Mouse (Mus musculus): ENCODE measurements at regions not wholly inside any gene's neighbourhood (a gene's known extent, or its start where the extent isn't known, plus 50 kb on each side); places are given as distances from the start of the nearest gene placed in this dataset.
"Not testable (repeated sequence)": the region's sequence is repeated elsewhere in the genome, so short reads cannot be mapped to it uniquely, and the experiment has no call there.

DNA sequence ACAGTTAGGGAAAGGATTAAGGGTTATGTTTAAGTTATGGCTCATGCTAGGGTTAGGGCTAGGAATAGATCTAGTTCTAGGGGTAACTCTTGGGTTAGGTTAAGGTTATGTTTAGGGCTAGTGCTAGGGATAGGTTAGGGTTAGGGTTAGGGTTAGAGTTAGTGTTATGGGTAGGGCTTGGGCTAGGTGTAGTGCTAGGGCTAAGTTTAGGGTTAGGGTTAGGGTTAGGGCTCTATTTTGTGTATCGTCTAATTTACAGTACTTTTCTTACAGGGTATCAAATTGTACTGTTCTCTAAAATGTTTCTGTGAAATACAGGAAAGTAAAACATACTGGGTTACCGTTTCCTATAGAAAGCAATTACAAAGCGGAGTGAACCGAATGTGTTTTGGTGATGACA lies 64.8 kb downstream of the Ptchd3 start:
- intact Hi-C loops (cut with DNase I) = no loop called here
- DNase-seq (ENCODE audit: extremely low spot score in 1 of 2, low spot score in 2 of 2) = no peak

DNA sequence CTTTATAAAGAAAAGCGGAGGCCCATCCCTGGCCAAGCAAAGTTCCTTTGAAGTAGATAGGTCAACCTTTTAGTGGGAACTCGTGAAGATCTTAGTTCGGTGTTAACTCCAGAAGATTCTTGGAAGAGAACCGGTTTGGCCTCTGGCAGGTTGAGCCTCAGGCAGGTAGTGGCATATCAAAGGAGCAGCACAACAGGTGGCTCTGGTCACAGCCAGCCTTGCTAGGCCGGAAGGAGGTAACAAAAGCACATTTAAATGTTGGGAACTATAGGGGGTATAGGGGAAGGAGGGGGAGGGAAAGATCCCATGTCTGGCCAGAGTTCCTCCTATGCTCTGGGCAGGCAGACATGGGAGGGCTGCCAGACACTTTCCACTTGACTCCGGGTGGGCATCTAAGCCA lies 74.3 kb downstream of the Ptchd3 start:
- intact Hi-C loops (cut with DNase I); DNase-seq (ENCODE audit: extremely low spot score in 1 of 2, low spot score in 2 of 2): not testable (repeated sequence)

DNA sequence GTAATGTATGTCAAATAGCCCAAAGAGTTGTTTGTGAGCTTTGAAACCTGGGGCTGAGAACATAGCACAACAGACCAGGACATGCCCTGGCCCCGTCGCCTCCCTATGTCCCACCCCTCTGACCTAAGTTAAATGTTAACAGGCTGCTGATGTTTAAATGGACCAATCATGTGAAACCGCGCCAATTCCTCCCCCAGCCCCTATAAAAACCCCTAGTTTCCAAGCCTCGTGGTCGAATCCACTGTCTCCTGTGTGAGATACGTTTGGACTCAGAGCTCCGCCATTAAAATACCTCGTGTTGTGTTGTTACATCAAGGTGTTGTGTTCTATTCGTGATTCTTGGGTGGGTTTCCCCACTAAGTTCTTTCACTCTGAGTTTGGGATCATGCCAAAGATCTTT lies 94.6 kb downstream of the Ptchd3 start:
- DNase-seq (ENCODE audit: extremely low spot score in 1 of 2, low spot score in 2 of 2); intact Hi-C loops (cut with DNase I): not testable (repeated sequence)

DNA sequence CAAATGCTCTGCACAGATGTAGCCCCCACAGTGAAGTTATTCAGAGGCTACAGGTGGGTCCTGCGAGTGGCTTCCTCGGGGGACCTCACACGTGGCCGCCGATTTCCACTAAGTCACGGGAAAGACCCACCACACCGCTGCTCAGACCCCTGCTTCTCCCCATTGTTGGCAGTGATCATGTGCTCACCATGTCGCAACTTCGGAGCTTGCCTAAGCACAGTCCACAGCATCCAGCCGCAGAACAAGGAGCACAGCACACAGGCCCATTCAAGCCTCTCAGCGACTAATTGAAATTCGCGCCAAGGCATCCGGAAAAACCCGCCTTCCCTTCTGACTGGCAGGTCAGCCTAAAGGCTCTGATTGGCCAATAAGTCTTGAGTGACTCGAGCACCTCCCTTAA lies 95.0 kb downstream of the Ptchd3 start:
- intact Hi-C loops (cut with DNase I); DNase-seq (ENCODE audit: extremely low spot score in 1 of 2, low spot score in 2 of 2): not testable (repeated sequence)

DNA sequence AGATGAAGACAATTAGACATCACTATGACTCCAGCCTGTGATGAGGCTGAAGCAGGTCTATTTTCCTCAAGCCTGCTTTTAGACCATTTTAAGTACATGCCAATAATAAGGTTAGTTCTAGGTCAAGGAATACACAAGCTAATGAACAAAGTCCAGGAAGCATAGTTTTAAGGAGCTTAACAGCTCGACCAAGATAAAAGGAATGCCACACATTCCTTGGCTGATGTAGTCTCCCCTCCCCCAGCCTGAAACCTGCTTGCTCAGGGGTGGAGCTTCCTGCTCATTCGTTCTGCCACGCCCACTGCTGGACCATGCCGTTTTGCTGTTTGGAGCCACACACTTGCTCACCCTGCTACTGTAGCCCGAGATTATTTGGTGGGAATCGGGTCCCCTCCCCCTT lies 121.7 kb downstream of the Ptchd3 start:
- intact Hi-C loops (cut with DNase I) = not testable (repeated sequence)
- peak in 1 of 2 experiments; percentile 20 for DNase-seq (ENCODE audit: extremely low spot score in 1 of 2, low spot score in 2 of 2)

DNA sequence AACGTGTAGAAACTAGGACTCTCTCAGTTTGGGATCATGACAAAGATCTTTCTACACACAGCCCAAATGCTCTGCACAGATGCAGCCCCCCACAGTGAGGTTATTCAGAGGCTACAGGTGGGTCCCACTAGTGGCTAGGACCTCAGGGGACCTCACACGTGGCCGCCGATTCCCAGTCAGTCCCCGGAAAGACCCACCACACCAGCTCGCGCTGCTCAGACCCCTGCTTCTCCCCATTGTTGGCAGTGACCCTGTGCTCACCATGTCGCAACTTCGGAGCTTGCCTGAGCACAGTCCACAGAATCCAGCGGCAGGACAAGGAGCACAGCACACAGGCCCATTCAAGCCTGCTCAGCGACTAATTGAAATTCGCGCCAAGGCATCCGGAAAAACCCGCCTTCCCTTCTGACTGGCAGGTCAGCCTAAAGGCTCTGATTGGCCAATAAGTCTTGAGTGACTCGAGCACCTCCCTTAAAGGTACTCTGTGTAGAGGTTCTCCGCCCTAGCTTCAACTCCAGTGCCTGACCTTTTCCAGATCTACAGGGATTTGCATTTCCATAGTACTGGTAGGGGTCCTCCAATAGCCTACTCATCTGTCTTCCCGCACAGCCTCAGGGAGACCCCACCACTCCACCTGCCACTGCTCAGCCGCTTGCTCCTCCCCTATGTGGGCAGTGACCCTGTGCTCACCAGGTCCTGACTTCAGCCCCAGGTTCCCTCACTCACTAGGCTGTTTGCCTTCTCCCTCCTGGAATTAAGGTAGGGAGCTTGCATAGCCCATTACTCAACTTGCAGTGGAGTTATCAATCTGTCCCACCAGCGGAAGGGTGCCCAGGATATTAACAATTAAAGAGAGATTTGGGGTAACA lies 126.6 kb downstream of the Ptchd3 start:
- peak in 1 of 2 experiments; percentile 17 for DNase-seq (ENCODE audit: extremely low spot score in 1 of 2, low spot score in 2 of 2)

DNA sequence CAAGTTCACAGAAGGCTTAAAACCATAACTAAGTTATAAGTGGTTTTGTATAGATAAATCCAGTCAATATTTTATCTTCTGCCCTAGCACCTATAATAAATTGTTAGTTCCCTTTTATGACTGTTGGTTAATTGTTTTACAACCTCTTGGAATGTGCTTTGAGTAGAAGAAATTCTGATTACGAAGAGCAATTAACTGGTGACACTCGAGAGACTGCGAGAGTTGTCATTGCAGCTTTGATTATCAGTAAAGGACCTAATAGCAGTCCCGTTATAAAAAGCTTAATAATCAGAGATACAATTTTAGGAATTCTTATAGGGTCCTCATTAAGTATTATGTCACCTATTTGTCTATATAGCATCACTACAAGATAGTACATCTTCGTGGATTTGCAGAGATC lies 128.7 kb downstream of the Ptchd3 start:
- intact Hi-C loops (cut with DNase I); DNase-seq (ENCODE audit: extremely low spot score in 1 of 2, low spot score in 2 of 2): not testable (repeated sequence)

More for the DNA sequence above, 126.6 kb downstream of the Ptchd3 start:
- intact Hi-C loops (cut with DNase I) = not testable (repeated sequence)

DNA sequence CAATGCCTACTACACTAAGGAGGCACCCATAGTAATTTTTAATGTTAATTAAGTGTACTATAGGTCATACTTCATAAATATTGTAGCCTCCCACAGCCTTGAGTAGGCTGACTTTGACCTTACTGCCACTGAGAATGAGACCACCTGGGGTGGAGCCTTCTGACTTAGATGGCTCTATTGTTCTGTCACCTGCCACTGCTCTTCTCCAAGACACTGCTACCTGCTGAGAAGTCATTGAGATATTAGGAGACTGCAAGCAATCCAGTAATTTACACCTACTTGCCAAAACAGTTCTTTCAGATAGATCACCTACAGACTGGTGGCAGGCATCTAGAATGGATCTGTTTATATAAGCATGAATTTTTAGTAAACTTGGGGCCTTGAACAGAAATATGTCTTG lies 134.1 kb downstream of the Ptchd3 start:
- intact Hi-C loops (cut with DNase I); DNase-seq (ENCODE audit: extremely low spot score in 1 of 2, low spot score in 2 of 2): not testable (repeated sequence)

DNA sequence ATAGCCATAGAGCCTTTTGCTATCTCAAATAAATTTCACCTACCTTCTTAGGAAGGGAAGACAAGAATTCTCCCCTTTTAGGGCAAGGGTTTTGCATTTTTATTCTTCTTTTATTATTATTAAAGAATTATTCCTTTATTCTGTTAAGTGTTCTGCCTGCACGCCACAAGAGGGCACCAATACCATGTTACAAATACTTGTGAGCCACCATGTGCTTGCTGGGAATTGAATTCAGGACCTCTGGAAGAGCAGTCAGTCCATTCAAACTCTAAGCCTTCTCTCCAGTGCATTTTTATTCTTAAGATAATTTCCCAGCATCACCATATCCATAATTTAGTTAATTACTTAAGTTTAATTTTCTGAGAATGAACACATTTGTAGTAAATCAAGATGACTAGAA lies 135.9 kb downstream of the Ptchd3 start:
- intact Hi-C loops (cut with DNase I); DNase-seq (ENCODE audit: extremely low spot score in 1 of 2, low spot score in 2 of 2): not testable (repeated sequence)
